Mouse (Mus musculus): ENCODE measurements at regions not wholly inside any gene's neighbourhood (a gene's known extent, or its start where the extent isn't known, plus 50 kb on each side); places are given as distances from the start of the nearest gene placed in this dataset.

- no peak for DNase-seq (ENCODE audit: low spot score)
- Histone ChIP-seq H3K4me1 (no peaks in the 10 kb centered on the region; the same call in 1 of the 2 replicates), H3K36me3 (no peaks in the 10 kb centered on the region), H3K27me3 (ENCODE audit: low read depth, poor library complexity, severe bottlenecking) (no peaks in the 10 kb centered on the region), H3K27ac (replicated peaks) (no peak overlapping the region), H3K4me3 (no peak overlapping the region), H3K9me3 (replicated peaks) (no peaks in the 10 kb centered on the region)
- 84% methylated on average over 7 of the region's 7 CpGs for WGBS
Observed at GRCm38 (mm10) chr7:119384670-119385241, 74.3 kb downstream of the Gp2 start.

GRCm38 (mm10) chr7:119379935-119380334, 79.2 kb downstream of the Gp2 start:
- no peaks in the 10 kb centered on the region for H3K36me3 ChIP-seq
- no peaks in the 10 kb centered on the region for H3K9me3 ChIP-seq (replicated peaks)
- no peak for DNase-seq (ENCODE audit: low spot score)
- H3K27me3 ChIP-seq (ENCODE audit: low read depth, poor library complexity, severe bottlenecking), result no peaks in the 10 kb centered on the region
- no peak overlapping the region for H3K27ac ChIP-seq (replicated peaks)
- no peak overlapping the region for H3K4me3 ChIP-seq
- WGBS, result 78% methylated on average over 3 of the region's 3 CpGs
- H3K4me1 ChIP-seq, result peaks cover 3% of the 10 kb centered on the region; the same call in 1 of the 2 replicates

- H3K4me1 ChIP-seq, result peaks cover 14% of the 10 kb centered on the region
- H3K36me3 ChIP-seq, result no peaks in the 10 kb centered on the region
- H3K27ac ChIP-seq (replicated peaks), result no peak overlapping the region
- DNase-seq (ENCODE audit: low spot score), result no peak
- H3K27me3 ChIP-seq (ENCODE audit: low read depth, poor library complexity, severe bottlenecking), result no peaks in the 10 kb centered on the region
- no peak overlapping the region for H3K4me3 ChIP-seq
- WGBS, result 68% methylated on average over 1 of the region's 1 CpGs
- no peaks in the 10 kb centered on the region for H3K9me3 ChIP-seq (replicated peaks)
Observed at GRCm38 (mm10) chr7:119364268-119364596, 94.9 kb downstream of the Gp2 start.

- H3K27me3 ChIP-seq (ENCODE audit: low read depth, poor library complexity, severe bottlenecking), result no peaks in the 10 kb centered on the region
- no peak overlapping the region for H3K27ac ChIP-seq (replicated peaks)
- DNase-seq (ENCODE audit: low spot score), result peak; percentile 16
- H3K4me3 ChIP-seq, result no peak overlapping the region
- 50% methylated on average over 5 of the region's 5 CpGs for WGBS
- H3K9me3 ChIP-seq (replicated peaks), result no peaks in the 10 kb centered on the region
- H3K36me3 ChIP-seq, result no peaks in the 10 kb centered on the region
- H3K4me1 ChIP-seq, result peaks cover 14% of the 10 kb centered on the region
Observed at GRCm38 (mm10) chr7:119363552-119364267, 95.4 kb downstream of the Gp2 start.

GRCm38 (mm10) chr7:119357338-119357737, 101.7 kb downstream of the Gp2 start:
- no peaks in the 10 kb centered on the region for H3K9me3 ChIP-seq (replicated peaks)
- H3K27me3 ChIP-seq (ENCODE audit: low read depth, poor library complexity, severe bottlenecking), result no peaks in the 10 kb centered on the region
- H3K4me3 ChIP-seq, result no peak overlapping the region
- H3K36me3 ChIP-seq, result no peaks in the 10 kb centered on the region
- no peaks in the 10 kb centered on the region for H3K4me1 ChIP-seq
- 77% methylated on average over 3 of the region's 3 CpGs for WGBS
- H3K27ac ChIP-seq (replicated peaks), result no peak overlapping the region
- no peak for DNase-seq (ENCODE audit: low spot score)

- Histone ChIP-seq H3K36me3 (no peaks in the 10 kb centered on the region), H3K27ac (replicated peaks) (no peak overlapping the region), H3K4me1 (no peaks in the 10 kb centered on the region), H3K9me3 (replicated peaks) (no peaks in the 10 kb centered on the region), H3K27me3 (ENCODE audit: low read depth, poor library complexity, severe bottlenecking) (no peaks in the 10 kb centered on the region), H3K4me3 (no peak overlapping the region)
- DNase-seq (ENCODE audit: low spot score), result peak; percentile 22
Observed at GRCm38 (mm10) chr7:119356251-119356650, 102.8 kb downstream of the Gp2 start.

GRCm38 (mm10) chr7:119352571-119352970, 106.5 kb downstream of the Gp2 start:
- no peak overlapping the region for H3K4me3 ChIP-seq
- H3K27me3 ChIP-seq (ENCODE audit: low read depth, poor library complexity, severe bottlenecking), result no peaks in the 10 kb centered on the region
- no peaks in the 10 kb centered on the region for H3K36me3 ChIP-seq
- no peak for DNase-seq (ENCODE audit: low spot score)
- no peaks in the 10 kb centered on the region for H3K9me3 ChIP-seq (replicated peaks)
- WGBS, result 90% methylated on average over 12 of the region's 12 CpGs
- H3K4me1 ChIP-seq, result no peaks in the 10 kb centered on the region
- no peak overlapping the region for H3K27ac ChIP-seq (replicated peaks)

- 94% methylated on average over 1 of the region's 1 CpGs for WGBS
- no peak overlapping the region for H3K4me3 ChIP-seq
- no peak for DNase-seq (ENCODE audit: low spot score)
Observed at GRCm38 (mm10) chr7:119350641-119351040, 108.4 kb downstream of the Gp2 start.

GRCm38 (mm10) chr7:119343380-119343779, 115.7 kb downstream of the Gp2 start:
- H3K4me3 ChIP-seq, result no peak overlapping the region
- H3K27me3 ChIP-seq (ENCODE audit: low read depth, poor library complexity, severe bottlenecking), result no peaks in the 10 kb centered on the region

More at GRCm38 (mm10) chr7:119350641-119351040, 108.4 kb downstream of the Gp2 start:
- H3K36me3 ChIP-seq, result no peaks in the 10 kb centered on the region
- H3K27ac ChIP-seq (replicated peaks), result no peak overlapping the region
- no peaks in the 10 kb centered on the region for H3K9me3 ChIP-seq (replicated peaks)
- no peaks in the 10 kb centered on the region for H3K27me3 ChIP-seq (ENCODE audit: low read depth, poor library complexity, severe bottlenecking)
- no peaks in the 10 kb centered on the region for H3K4me1 ChIP-seq

GRCm38 (mm10) chr7:119333102-119333501, 126.0 kb downstream of the Gp2 start:
- Histone ChIP-seq H3K4me1 (peaks cover 25% of the 10 kb centered on the region), H3K9me3 (replicated peaks) (no peaks in the 10 kb centered on the region), H3K27me3 (ENCODE audit: low read depth, poor library complexity, severe bottlenecking) (peaks cover 4% of the 10 kb centered on the region; the same call in 1 of the 2 replicates), H3K36me3 (no peaks in the 10 kb centered on the region), H3K4me3 (no peak overlapping the region), H3K27ac (replicated peaks) (no peak overlapping the region)
- 83% methylated on average over 1 of the region's 1 CpGs for WGBS
- DNase-seq (ENCODE audit: low spot score), result no peak

More at GRCm38 (mm10) chr7:119343380-119343779, 115.7 kb downstream of the Gp2 start:
- no peaks in the 10 kb centered on the region for H3K4me1 ChIP-seq
- WGBS, result 78% methylated on average over 1 of the region's 1 CpGs
- H3K36me3 ChIP-seq, result no peaks in the 10 kb centered on the region
- no peaks in the 10 kb centered on the region for H3K9me3 ChIP-seq (replicated peaks)
- DNase-seq (ENCODE audit: low spot score), result no peak
- no peak overlapping the region for H3K27ac ChIP-seq (replicated peaks)

GRCm38 (mm10) chr7:119330460-119331109, 128.5 kb downstream of the Gp2 start:
- no peak overlapping the region for H3K4me3 ChIP-seq
- WGBS, result 4% methylated on average over 5 of the region's 5 CpGs
- DNase-seq (ENCODE audit: low spot score), result peak; percentile 38
- H3K27ac ChIP-seq (replicated peaks), result no peak overlapping the region
- peaks cover 9% of the 10 kb centered on the region; the same call in 1 of the 2 replicates for H3K27me3 ChIP-seq (ENCODE audit: low read depth, poor library complexity, severe bottlenecking)
- H3K9me3 ChIP-seq (replicated peaks), result no peaks in the 10 kb centered on the region
- peaks cover 25% of the 10 kb centered on the region for H3K4me1 ChIP-seq
- H3K36me3 ChIP-seq, result no peaks in the 10 kb centered on the region

GRCm38 (mm10) chr7:119296307-119296706, 111.9 kb upstream of the Gpr139 start:
- no peak for DNase-seq (ENCODE audit: low spot score)
- H3K4me3 ChIP-seq, result no peak overlapping the region
- WGBS, result 56% methylated on average over 4 of the region's 4 CpGs
- no peaks in the 10 kb centered on the region for H3K4me1 ChIP-seq
- no peaks in the 10 kb centered on the region for H3K27me3 ChIP-seq (ENCODE audit: low read depth, poor library complexity, severe bottlenecking)
- no peaks in the 10 kb centered on the region for H3K9me3 ChIP-seq (replicated peaks)
- no peaks in the 10 kb centered on the region for H3K36me3 ChIP-seq
- no peak overlapping the region for H3K27ac ChIP-seq (replicated peaks)

- Histone ChIP-seq H3K4me3 (no peak overlapping the region), H3K9me3 (replicated peaks) (no peaks in the 10 kb centered on the region), H3K27ac (replicated peaks) (no peak overlapping the region), H3K4me1 (0 out of 2 replicates have a peak, but pooled peaks cover 1% of the 10 kb centered on the region), H3K36me3 (no peaks in the 10 kb centered on the region), H3K27me3 (ENCODE audit: low read depth, poor library complexity, severe bottlenecking) (no peaks in the 10 kb centered on the region)
- DNase-seq (ENCODE audit: low spot score), result no peak
- WGBS, result 83% methylated on average over 2 of the region's 2 CpGs
Observed at GRCm38 (mm10) chr7:119291442-119291841, 107.0 kb upstream of the Gpr139 start.

Data from midbrain, embryonic 10.5 days (tissue).